ENCODE assay signal across 9 mouse cellular contexts in the genomic region with DNA sequence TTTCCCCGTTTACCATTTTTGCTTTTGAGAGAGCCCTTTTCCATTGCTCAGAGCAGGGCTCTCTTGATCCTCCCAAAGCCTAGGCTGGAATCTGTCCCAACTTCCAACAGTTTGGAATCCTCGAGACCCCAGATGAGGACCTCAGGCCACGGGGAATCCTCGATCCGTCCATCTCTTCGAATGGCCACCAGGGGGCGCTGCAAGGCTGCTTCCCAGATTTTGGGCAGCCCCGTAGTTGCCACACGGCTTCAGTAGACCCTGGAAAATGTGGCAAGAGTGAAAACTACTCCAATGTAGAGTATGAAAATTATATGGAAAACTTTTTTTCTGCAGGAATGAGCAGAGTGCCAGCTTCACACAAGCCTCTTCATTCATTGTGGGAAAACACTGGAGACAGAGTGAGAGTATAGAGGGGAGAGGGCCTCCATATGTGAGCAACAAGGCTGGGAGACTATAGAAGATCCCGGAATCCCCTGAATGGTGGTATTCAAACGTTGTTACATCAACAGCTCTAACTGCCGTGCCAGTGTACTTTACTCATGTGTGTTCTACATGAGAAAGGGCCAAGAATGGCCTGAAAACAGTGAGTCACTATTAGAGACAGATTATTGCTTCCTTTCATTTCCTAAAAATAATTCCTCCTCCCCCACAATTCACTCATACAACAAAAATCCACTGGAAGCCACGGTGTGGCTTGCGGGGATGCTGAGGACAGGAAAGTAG. TPM values are rescaled to one million over a fixed set of nuclear protein-coding genes. Genes with fewer than 3 reads are reported as not detected.
DNase-seq lines count a peak whose midpoint lies in the region; ATAC-seq and TF ChIP-seq lines count a peak whose summit lies in the region.
"Had no signal": no experiment of that assay in that cellular context is flagged by ENCODE, and none has a peak within 500 bp of the region (broad histone marks: within the 10 kb centered on the region; RNA-seq: fewer than 3 reads in every experiment).

A gene (minus strand): TSS at position 191 of the 723 bp plus-strand sequence.

- peak; percentile 71 for DNase-seq in MN1 (ENCODE audit: low spot score)
- DNase-seq in cerebellum, adult 2 months = peak; percentile 57 to 71
- peak; percentile 73 for DNase-seq in forelimb bud, embryonic 11.5 days (ENCODE audit: low read depth, low spot score)
- DNase-seq in hindbrain, embryonic 11.5 days (ENCODE audit: low spot score) = peak; percentile 90
- peak; percentile 71 to 79 for DNase-seq in layer of hippocampus, postnatal 14 days (ENCODE audit: low spot score in 2 of 2)
- peak; percentile 74 for DNase-seq in lung, postnatal 36 days
- DNase-seq in retina, embryonic 14.5 days (ENCODE audit: low spot score) = peak; percentile 91
- peak; percentile 86 for DNase-seq in thymus, postnatal 4 days

- H3K36me3 ChIP-seq in hindbrain, embryonic 11.5 days (ENCODE audit: control insufficient read depth, insufficient read depth, low read length) = no peaks in the 10 kb centered on the region

- no peaks in the 10 kb centered on the region for H3K27me3 ChIP-seq in cerebellum, adult 2 months (ENCODE audit: control insufficient read depth, insufficient read depth, low read length)
- H3K27me3 ChIP-seq in hindbrain, embryonic 11.5 days (ENCODE audit: control insufficient read depth, insufficient read depth, low read length) = no peaks in the 10 kb centered on the region

- no peak within 1 kb of the TSS for H3K4me2 ChIP-seq in hindbrain, embryonic 11.5 days (replicated peaks; ENCODE audit: low read depth, low read length)

- no peaks in the 10 kb centered on the region for H3K4me1 ChIP-seq in cerebellum, adult 2 months (ENCODE audit: control insufficient read depth, insufficient read depth, low read length)
- H3K4me1 ChIP-seq in hindbrain, embryonic 11.5 days (replicated peaks; ENCODE audit: control insufficient read depth, insufficient read depth, low read length) = no peaks in the 10 kb centered on the region

- 21% methylated on average over 14 of the region's 14 CpGs for WGBS in cerebellum, adult 2 months
- 25% methylated on average over 14 of the region's 14 CpGs for WGBS in hindbrain, embryonic 11.5 days

- H3K9ac ChIP-seq in hindbrain, embryonic 11.5 days (ENCODE audit: low read depth, low read length) = no peak within 1 kb of the TSS

- ATAC-seq in hindbrain, embryonic 11.5 days (ENCODE audit: low FRiP score) = peak; percentile 54; the same call in 1 of the 2 replicates

- H3K4me3 ChIP-seq in cerebellum, adult 2 months (replicated peaks; ENCODE audit: insufficient read depth, low read depth, low read length) = no peak within 1 kb of the TSS
- H3K4me3 ChIP-seq in hindbrain, embryonic 11.5 days (ENCODE audit: low read depth, low read length) = no peak within 1 kb of the TSS

- H3K27ac ChIP-seq in cerebellum, adult 2 months (ENCODE audit: insufficient read depth, low read length) = no peak within 1 kb of the TSS
- H3K27ac ChIP-seq in hindbrain, embryonic 11.5 days (ENCODE audit: low read depth, low read length) = no peak within 1 kb of the TSS
- H3K27ac ChIP-seq: macrophage had no signal

- TF ChIP-seq POLR2A in cerebellum, adult 2 months (IDR thresholded peaks at IDR 0.05; ENCODE audit: borderline replicate concordance, insufficient read depth, low read length) = no peak

- no peaks in the 10 kb centered on the region for H3K9me3 ChIP-seq in hindbrain, embryonic 11.5 days (ENCODE audit: control insufficient read depth, low read length)

- peak; percentile 84 for TF ChIP-seq CTCF in cerebellum, adult 2 months (IDR thresholded peaks at IDR 0.05; ENCODE audit: borderline replicate concordance, insufficient read depth, low read depth, low read length)

RNA-seq across cellular contexts. Expression of the gene that starts here (rescaled TPM):
- 0.08 TPM in 1 of 2 replicates, not detected in the other for polyA plus RNA-seq in cerebellum, adult 2 months (2012; rRNA removed)
- polyA plus RNA-seq in hindbrain, embryonic 11.5 days (2014; fragmentation: Nextera tagmentation; extraction: Ambion mirVana) = 0.20 and 0.80 TPM in 2 replicates
- total RNA-seq in layer of hippocampus, postnatal 14 days (2021) = not detected

Comparison
In these comparisons a context has a peak if more than half of its experiments do, and no peak if none do; other contexts are left out.
1. Peak in DNase-seq in cerebellum, adult 2 months; RNA of the gene not detected or under 1 TPM.
2. Peak in DNase-seq and ATAC-seq in hindbrain, embryonic 11.5 days; RNA of the gene not detected or under 1 TPM.
3. Peak in DNase-seq in layer of hippocampus, postnatal 14 days; RNA of the gene not detected or under 1 TPM.